Mouse (Mus musculus): ENCODE results near the gene Gpx3. TPM values are rescaled to one million over a fixed set of nuclear protein-coding genes. Genes with fewer than 3 reads are reported as not detected.

Gpx3 gene
- 168 TPM for polyA plus RNA-seq (2014; fragmentation: Illumina TruSeq; extraction: RNeasy Lipid Tissue Mini Kit (QIAGEN cat#74804))

DNA sequence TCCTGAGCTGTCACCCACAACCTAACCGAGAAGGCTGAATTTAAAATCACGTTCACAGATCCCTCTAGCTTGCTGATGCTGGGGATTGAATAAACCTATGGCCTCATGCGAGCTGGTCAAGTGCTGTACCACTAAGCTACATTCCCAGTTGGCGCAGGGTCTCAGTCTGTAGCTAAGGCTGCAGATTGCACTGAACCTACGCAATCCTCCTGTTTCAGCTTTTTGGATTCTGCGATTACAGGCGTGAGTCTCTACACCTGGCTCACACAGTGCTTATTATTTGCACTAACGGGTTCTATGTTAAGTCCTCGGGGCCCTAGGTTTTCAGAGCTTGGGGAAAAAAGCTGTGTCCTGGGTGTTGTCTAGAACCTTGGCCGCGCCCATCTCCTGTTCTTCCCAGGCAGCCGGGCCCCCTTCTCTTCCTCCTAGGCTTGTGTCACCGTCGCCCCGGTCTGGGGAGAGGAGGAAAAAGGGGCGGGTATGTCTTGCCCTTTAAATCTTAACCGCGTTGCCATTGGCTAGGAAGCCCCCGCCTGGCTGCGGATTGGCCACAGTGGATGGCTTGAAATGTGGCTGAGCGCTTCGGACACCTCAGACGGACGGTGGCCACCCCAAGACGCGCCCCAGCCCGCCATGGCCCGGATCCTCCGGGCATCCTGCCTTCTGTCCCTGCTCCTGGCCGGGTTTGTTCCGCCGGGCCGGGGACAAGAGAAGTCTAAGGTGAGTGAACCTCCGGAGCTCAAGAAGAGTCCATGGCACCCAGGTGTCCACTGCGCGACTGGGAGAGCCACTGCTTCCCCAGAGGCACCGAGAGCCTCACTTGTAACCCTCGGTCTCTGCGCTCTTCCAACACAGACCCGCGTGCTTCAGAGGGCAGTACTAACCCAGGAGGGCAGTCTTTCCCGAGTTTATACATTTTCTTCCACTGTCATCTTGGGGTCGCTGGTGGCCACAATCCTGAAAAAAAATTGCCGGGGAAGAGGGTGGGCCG is at the start of gene Gpx3:
TSS of gene Gpx3 (plus strand) at position 121 of the 991 bp plus-strand sequence.

DNA sequence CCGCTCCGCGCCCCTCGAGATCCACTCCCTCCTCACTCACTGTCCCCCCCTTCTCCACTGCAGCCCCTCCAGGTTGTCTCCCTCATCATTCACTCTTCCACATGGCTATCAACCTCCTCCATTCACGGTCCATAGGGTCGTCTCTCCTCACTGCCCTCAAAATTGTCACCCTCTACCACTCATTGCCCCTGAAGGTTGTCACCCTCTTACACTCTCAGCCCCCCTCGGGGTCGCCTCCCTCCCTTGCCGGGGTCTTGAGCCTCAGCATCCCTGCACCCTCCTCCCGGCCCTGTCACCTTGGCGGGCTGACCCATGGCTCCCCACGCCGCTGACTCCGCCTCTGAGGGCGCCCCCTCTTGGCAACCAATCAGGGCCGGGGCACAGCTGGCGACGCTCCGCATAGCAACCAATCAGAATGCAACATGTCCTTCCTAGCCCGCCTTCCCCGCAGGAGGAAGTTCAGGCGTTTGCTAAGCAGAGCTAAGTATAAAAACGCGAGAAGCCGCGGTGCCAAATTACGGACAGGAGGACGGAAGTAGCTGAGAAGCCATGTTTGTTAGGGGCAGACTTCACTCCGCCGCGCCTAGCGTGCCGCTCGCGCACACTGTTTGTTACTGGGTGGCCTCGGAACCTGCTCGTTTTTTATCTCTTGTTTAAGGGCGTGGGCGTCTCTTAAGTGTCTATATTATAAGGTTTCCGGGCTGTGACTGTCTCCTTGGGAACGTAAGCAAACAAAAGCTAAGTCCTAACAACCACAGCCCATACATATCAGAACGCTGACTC is 41.8 kb upstream of the Gpx3 start, which contains the start of gene Lyrm7:
TSS of gene Lyrm7 (minus strand) at position 661 of the 783 bp plus-strand sequence.

DNA sequence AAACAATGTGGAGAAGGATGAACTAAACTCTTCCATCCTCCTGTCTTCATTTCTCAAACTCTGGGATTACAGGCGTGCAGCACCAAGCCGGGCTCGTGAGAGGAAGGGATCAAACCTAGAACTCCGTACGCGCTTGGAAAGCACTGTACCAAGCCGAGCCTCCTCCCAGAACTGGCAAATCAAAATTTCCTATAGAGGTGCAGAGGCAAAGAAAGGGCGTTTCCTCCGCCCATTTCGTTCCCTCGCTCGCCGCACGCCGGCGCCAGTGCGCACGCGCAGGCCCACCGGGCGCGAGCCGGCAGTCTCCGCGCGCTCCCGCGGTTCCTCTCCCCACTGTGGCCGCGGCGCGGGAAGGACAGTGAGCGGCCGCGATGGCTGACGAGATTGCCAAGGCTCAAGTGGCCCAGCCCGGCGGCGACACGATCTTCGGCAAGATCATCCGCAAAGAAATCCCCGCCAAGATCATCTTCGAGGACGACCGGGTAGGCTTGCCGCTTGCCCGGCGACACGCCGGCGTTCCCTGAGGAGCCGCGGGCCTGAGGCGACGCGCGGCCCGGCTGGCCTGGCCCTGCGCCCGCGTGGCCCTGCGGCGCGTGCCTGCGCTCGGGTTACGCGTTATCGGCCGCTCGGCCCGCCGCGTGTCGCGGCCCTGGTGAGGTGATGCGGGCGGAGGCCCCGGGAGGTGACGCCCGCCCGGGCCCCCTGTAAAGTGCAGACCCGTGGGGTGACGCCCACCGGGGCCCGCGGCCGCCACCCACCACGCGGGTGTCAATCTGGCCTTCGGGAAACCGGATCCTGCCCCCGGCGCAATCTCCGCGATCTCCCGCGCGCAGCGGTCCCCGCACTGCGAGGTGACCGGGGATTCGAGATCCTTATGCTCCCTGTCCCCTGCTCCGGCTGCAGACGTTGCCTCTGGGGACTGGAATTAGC is 35.9 kb upstream of the Gpx3 start, which contains the start of gene Hint1:
TSS of gene Hint1 (plus strand) at position 265 of the 930 bp plus-strand sequence.

Other genes starting within 250 kb of the Gpx3 start
- 66.5 TPM for gene Cdc42se2, start 114.8 kb upstream of the Gpx3 start, polyA plus RNA-seq (2014; fragmentation: Illumina TruSeq; extraction: RNeasy Lipid Tissue Mini Kit (QIAGEN cat#74804))
- 13.0 TPM for gene Lyrm7, start 41.5 kb upstream of the Gpx3 start, polyA plus RNA-seq (2014; fragmentation: Illumina TruSeq; extraction: RNeasy Lipid Tissue Mini Kit (QIAGEN cat#74804))
- 188 TPM for gene Hint1, start 36.1 kb upstream of the Gpx3 start, polyA plus RNA-seq (2014; fragmentation: Illumina TruSeq; extraction: RNeasy Lipid Tissue Mini Kit (QIAGEN cat#74804))
- gene Tnip1, start 60.5 kb downstream of the Gpx3 start, polyA plus RNA-seq (2014; fragmentation: Illumina TruSeq; extraction: RNeasy Lipid Tissue Mini Kit (QIAGEN cat#74804)) = 2.2 TPM
- 18.8 TPM for gene Anxa6, start 131.0 kb downstream of the Gpx3 start, polyA plus RNA-seq (2014; fragmentation: Illumina TruSeq; extraction: RNeasy Lipid Tissue Mini Kit (QIAGEN cat#74804))
- gene Ccdc69, start 175.7 kb downstream of the Gpx3 start, polyA plus RNA-seq (2014; fragmentation: Illumina TruSeq; extraction: RNeasy Lipid Tissue Mini Kit (QIAGEN cat#74804)) = 10.8 TPM
- gene Gm2a, start 195.7 kb downstream of the Gpx3 start, polyA plus RNA-seq (2014; fragmentation: Illumina TruSeq; extraction: RNeasy Lipid Tissue Mini Kit (QIAGEN cat#74804)) = 80.1 TPM
- gene Slc36a3, start 249.3 kb downstream of the Gpx3 start, polyA plus RNA-seq (2014; fragmentation: Illumina TruSeq; extraction: RNeasy Lipid Tissue Mini Kit (QIAGEN cat#74804)) = not detected

Data from ovary, adult 10 weeks (tissue).